Mouse (Mus musculus) MEL (cell line): ENCODE results near the gene Nrip1. TPM values are rescaled to one million over a fixed set of nuclear protein-coding genes. Genes with fewer than 3 reads are reported as not detected.
"Not testable (repeated sequence)": the region's sequence is repeated elsewhere in the genome, so short reads cannot be mapped to it uniquely, and the experiment has no call there.

Source experiments
- DNase-seq: peaks from one replicate; pipeline ENCODE4 v3.0.0; 2011; ENCODE audit warnings: low read depth, low spot score
- H3K27ac ChIP-seq: 2 replicates; pipeline ENCODE4 v1.5.1; 2012; ENCODE audit warnings: low read depth, mild to moderate bottlenecking, control low read depth, low read length, moderate library complexity; ENCODE audit not compliant: control insufficient read depth
- H3K27me3 ChIP-seq, 2 experiments: fragments of 150-350 bp in 1 of 2; sonication (generic) in 1 of 2; 2 replicates each; pipeline ENCODE4 v1.6.1; 2012; ENCODE audit warnings: low read length in 2 of 2, mild to moderate bottlenecking in 2 of 2, improper control_type of control experiment in 1 of 2, moderate library complexity in 1 of 2; ENCODE audit not compliant: insufficient read depth in 2 of 2, control insufficient read depth in 1 of 2
- H3K36me3 ChIP-seq, 2 experiments: 2 replicates each; pipeline ENCODE4 v1.6.1; 2012 to 2014; ENCODE audit warnings: low read length in 2 of 2, improper control_type of control experiment in 1 of 2, inconsistent platforms in 1 of 2, mild to moderate bottlenecking in 1 of 2; ENCODE audit not compliant: insufficient read depth in 2 of 2, control insufficient read depth in 1 of 2
- H3K4me1 ChIP-seq, 2 experiments: fragments of 150-350 bp in 1 of 2; sonication (generic) in 1 of 2; 2 replicates each; pipeline ENCODE4 v1.6.1; 2012; ENCODE audit warnings: low read length in 2 of 2, improper control_type of control experiment in 1 of 2, mild to moderate bottlenecking in 1 of 2; ENCODE audit not compliant: insufficient read depth in 2 of 2, control insufficient read depth in 1 of 2
- H3K4me3 ChIP-seq, 2 experiments: fragments of 150-350 bp in 1 of 2; sonication (generic) in 1 of 2; 2 replicates each; pipeline ENCODE4 v1.5.1; 2012; ENCODE audit warnings: low read depth in 2 of 2, low read length in 2 of 2, mild to moderate bottlenecking in 2 of 2, moderate library complexity in 2 of 2, control low read depth in 1 of 2, improper control_type of control experiment in 1 of 2; ENCODE audit not compliant: control insufficient read depth in 1 of 2, insufficient read depth in 1 of 2
- H3K79me2 ChIP-seq: 2 replicates; pipeline ENCODE4 v1.6.1; 2012; ENCODE audit warnings: mild to moderate bottlenecking, low read length, moderate library complexity; ENCODE audit not compliant: control insufficient read depth, poor library complexity, insufficient read depth
- H3K9ac ChIP-seq: 2 replicates; pipeline ENCODE4 v1.6.1; 2012; ENCODE audit warnings: low read depth, mild to moderate bottlenecking, control low read depth, low read length, moderate library complexity; ENCODE audit not compliant: control insufficient read depth, poor library complexity, severe bottlenecking
- H3K9me3 ChIP-seq: fragments of 150-350 bp; sonication (generic); replicated peaks from 2 replicates; pipeline ENCODE4 v1.6.1; 2012; ENCODE audit warnings: mild to moderate bottlenecking, low read length, improper control_type of control experiment, moderate library complexity; ENCODE audit not compliant: insufficient read depth
- CHD1 ChIP-seq: IDR thresholded peaks from 2 replicates; pipeline ENCODE4 v1.6.1; 2012; ENCODE audit warnings: low read depth, mild to moderate bottlenecking, inconsistent platforms, low read length, improper control_type of control experiment
- CTCF ChIP-seq, 3 experiments: IDR thresholded peaks in 2 of 3; conservative IDR thresholded peaks in 1 of 3; 2 replicates each; pipeline ENCODE4 v1.5.1; 2011 to 2012; ENCODE audit warnings: low read length in 3 of 3, low read depth in 2 of 3, mild to moderate bottlenecking in 2 of 3, improper control_type of control experiment in 1 of 3, inconsistent platforms in 1 of 3, mixed read lengths in 1 of 3, moderate library complexity in 1 of 3; ENCODE audit not compliant: control insufficient read depth in 1 of 3, insufficient read depth in 1 of 3, poor library complexity in 1 of 3, severe bottlenecking in 1 of 3
- ELF1 ChIP-seq: IDR thresholded peaks from 2 replicates; pipeline ENCODE4 v1.6.1; 2014; ENCODE audit warnings: low read depth, mild to moderate bottlenecking, inconsistent platforms, low read length, improper control_type of control experiment, moderate library complexity
- EP300 ChIP-seq, 2 experiments: IDR thresholded peaks; 2 replicates each; pipeline ENCODE4 v1.6.1; 2011; ENCODE audit warnings: improper control_type of control experiment in 2 of 2, low read length in 2 of 2, low read depth in 1 of 2, mild to moderate bottlenecking in 1 of 2
- ETS1 ChIP-seq: IDR thresholded peaks from 2 replicates; pipeline ENCODE4 v1.6.1; 2012; ENCODE audit warnings: low read depth, mild to moderate bottlenecking, inconsistent platforms, low read length, improper control_type of control experiment, moderate library complexity
- HCFC1 ChIP-seq: IDR thresholded peaks from 2 replicates; pipeline ENCODE4 v1.6.1; 2012; ENCODE audit warnings: low read depth, mild to moderate bottlenecking, inconsistent platforms, low read length, improper control_type of control experiment, moderate library complexity
- JUND ChIP-seq: IDR thresholded peaks from 2 replicates; pipeline ENCODE4 v1.6.1; 2011; ENCODE audit warnings: low read depth, mild to moderate bottlenecking, improper control_type of control experiment, low read length
- KAT2A ChIP-seq: conservative IDR thresholded peaks from 2 replicates; pipeline ENCODE4 v1.6.1; 2012; ENCODE audit warnings: low read depth, low read length, improper control_type of control experiment, inconsistent platforms
- MXI1 ChIP-seq: IDR thresholded peaks from 2 replicates; pipeline ENCODE4 v1.6.1; 2011; ENCODE audit warnings: mild to moderate bottlenecking, low read depth, low read length, improper control_type of control experiment
- MYB ChIP-seq: IDR thresholded peaks from 2 replicates; pipeline ENCODE4 v1.6.1; 2011; ENCODE audit warnings: mild to moderate bottlenecking, low read depth, low read length, improper control_type of control experiment
- NELFE ChIP-seq: IDR thresholded peaks from 2 replicates; pipeline ENCODE4 v1.6.1; 2011; ENCODE audit warnings: low read depth, low read length, improper control_type of control experiment
- POLR2AphosphoS2 ChIP-seq: IDR thresholded peaks from 2 replicates; pipeline ENCODE4 v1.6.1; 2011; ENCODE audit warnings: low read length, improper control_type of control experiment
- POLR2AphosphoS5 ChIP-seq: IDR thresholded peaks from 2 replicates; pipeline ENCODE4 v1.6.1; 2012; ENCODE audit warnings: low read depth, borderline replicate concordance, mild to moderate bottlenecking, inconsistent platforms, low read length, moderate library complexity, mixed read lengths
- SIN3A ChIP-seq: IDR thresholded peaks from 2 replicates; pipeline ENCODE4 v1.6.1; 2012; ENCODE audit warnings: low read length, improper control_type of control experiment, inconsistent platforms
- TBP ChIP-seq: IDR thresholded peaks from 2 replicates; pipeline ENCODE4 v1.8.0; 2011; ENCODE audit warnings: low read depth, low read length, improper control_type of control experiment
- TCF12 ChIP-seq: IDR thresholded peaks from 2 replicates; pipeline ENCODE4 v1.6.1; 2014; ENCODE audit warnings: low read depth, mild to moderate bottlenecking, inconsistent platforms, low read length, improper control_type of control experiment, moderate library complexity
- USF1 ChIP-seq: IDR thresholded peaks from 2 replicates; pipeline ENCODE4 v1.6.1; 2014; ENCODE audit warnings: low read depth, mild to moderate bottlenecking, inconsistent platforms, low read length, improper control_type of control experiment, moderate library complexity
- polyA plus RNA-seq, 2 experiments: library from polyadenylated mRNA; stranded (reverse) in 1 of 2; unstranded in 1 of 2; fragments of >175 nt in 1 of 2; fragments of >200 nt in 1 of 2; gene quantifications; 2 replicates each; pipeline versions ENCODE4 v1.2.1 to v1.2.4; 2012; ENCODE audit warnings: low replicate concordance in 2 of 2, low read depth in 1 of 2; ENCODE audit not compliant: insufficient read length in 2 of 2, insufficient read depth in 1 of 2, missing spikeins in 1 of 2
- total RNA-seq: library from RNA; depleted of rRNA; stranded (reverse); fragments of 300-350 nt; gene quantifications from 2 replicates; pipeline ENCODE4 v1.2.3, GENCODE M21; 2012

Nrip1 gene
- total and polyA plus RNA-seq, 3 experiments: 13.6 to 42.6 (median 21.1) TPM

- TF ChIP-seq POLR2AphosphoS2: no peak
- no peak for TF ChIP-seq TBP
- no peak for TF ChIP-seq MYB
- TF ChIP-seq CTCF (IDR thresholded peaks at IDR 0.05 in 2 of 3, conservative IDR thresholded peaks at IDR 0.05 in 1 of 3; ENCODE audit: control insufficient read depth in 1 of 3, insufficient read depth in 1 of 3, low read depth in 2 of 3, low read length in 3 of 3, poor library complexity in 1 of 3, severe bottlenecking in 1 of 3): no peak
- no peak for TF ChIP-seq HCFC1
- no peak for TF ChIP-seq ETS1
- no peak for TF ChIP-seq TCF12
- no peak for TF ChIP-seq JUND
- TF ChIP-seq NELFE: no peak
- TF ChIP-seq EP300 (IDR thresholded peaks at IDR 0.05; ENCODE audit: low read depth in 1 of 2, low read length in 2 of 2): no peak
- TF ChIP-seq POLR2AphosphoS5: no peak
- TF ChIP-seq CHD1: no peak
- TF ChIP-seq USF1: no peak
- TF ChIP-seq MXI1: no peak
- no peak for TF ChIP-seq SIN3A
- no peak for TF ChIP-seq ELF1
- H3K36me3 ChIP-seq: no peaks in the 10 kb centered on the region; a peak in 1 of 4 replicates
- H3K9me3 ChIP-seq: no peaks in the 10 kb centered on the region
- peaks cover 0 to 2% of the 10 kb centered on the region in 2 experiments; a peak in 1 of 4 replicates for H3K4me1 ChIP-seq
- no peak for DNase-seq
- no peak overlapping the region for H3K27ac ChIP-seq
- H3K9ac ChIP-seq: no peak overlapping the region
- H3K4me3 ChIP-seq: no peak overlapping the region
- no peaks in the 10 kb centered on the region; a peak in 1 of 4 replicates for H3K27me3 ChIP-seq
- H3K79me2 ChIP-seq: no peaks in the 10 kb centered on the region
Observed at GRCm38 (mm10) chr16:76406319-76406718, 32.7 kb upstream of the Nrip1 start.

GRCm38 (mm10) chr16:76403305-76403704 lies 29.7 kb upstream of the Nrip1 start:
- H3K27me3 ChIP-seq, H3K4me3 ChIP-seq, H3K9me3 ChIP-seq, H3K4me1 ChIP-seq, H3K36me3 ChIP-seq, H3K9ac ChIP-seq, H3K27ac ChIP-seq, H3K79me2 ChIP-seq, DNase-seq: not testable (repeated sequence)

- H3K4me3 ChIP-seq: no peak overlapping the region
- no peaks in the 10 kb centered on the region for H3K9me3 ChIP-seq
- no peak overlapping the region for H3K9ac ChIP-seq
- no peaks in the 10 kb centered on the region for H3K36me3 ChIP-seq
- H3K27ac ChIP-seq: no peak overlapping the region
- H3K27me3 ChIP-seq: no peaks in the 10 kb centered on the region
- no peak for TF ChIP-seq CHD1
- TF ChIP-seq KAT2A: no peak
- H3K79me2 ChIP-seq: no peaks in the 10 kb centered on the region
- no peak for DNase-seq
- no peaks in the 10 kb centered on the region for H3K4me1 ChIP-seq
Observed at GRCm38 (mm10) chr16:76396512-76396911, 22.9 kb upstream of the Nrip1 start.
